Mouse (Mus musculus) cerebellum, adult 11-12 months (tissue): ENCODE data around the gene Mageb4.
"Not testable (repeated sequence)": the region's sequence is repeated elsewhere in the genome, so short reads cannot be mapped to it uniquely, and the experiment has no call there.

ENCODE experiments used
- DNase-seq: peaks from one replicate; pipeline ENCODE4 v3.0.0; 2022

The Mageb4 gene

GRCm38 (mm10) chrX:86304993-86305392, at the start of gene Mageb4:
Gene Mageb4, minus strand, starts transcription at chrX:86305093.
- DNase-seq = not testable (repeated sequence)

DNA sequence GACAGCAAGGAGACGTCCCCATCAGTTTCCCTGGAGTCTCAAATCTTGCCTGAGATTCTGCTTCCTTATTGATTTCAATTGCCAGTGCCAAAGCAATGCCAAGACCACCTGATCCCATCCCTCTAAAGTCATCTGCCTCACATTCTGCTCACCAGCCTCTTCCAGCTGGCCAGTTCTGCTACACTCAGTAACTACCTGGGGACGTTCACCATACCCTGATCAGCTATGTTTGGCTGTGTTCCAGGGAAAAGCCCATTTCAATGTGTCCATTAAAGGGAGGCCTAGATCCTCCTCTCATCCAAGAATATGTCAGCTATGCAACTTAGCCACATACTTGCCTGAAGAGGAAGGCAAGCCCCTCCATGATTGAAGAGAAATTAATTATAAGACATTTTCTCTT, 20.3 kb downstream of the Mageb4 start:
- DNase-seq = not testable (repeated sequence)

DNA sequence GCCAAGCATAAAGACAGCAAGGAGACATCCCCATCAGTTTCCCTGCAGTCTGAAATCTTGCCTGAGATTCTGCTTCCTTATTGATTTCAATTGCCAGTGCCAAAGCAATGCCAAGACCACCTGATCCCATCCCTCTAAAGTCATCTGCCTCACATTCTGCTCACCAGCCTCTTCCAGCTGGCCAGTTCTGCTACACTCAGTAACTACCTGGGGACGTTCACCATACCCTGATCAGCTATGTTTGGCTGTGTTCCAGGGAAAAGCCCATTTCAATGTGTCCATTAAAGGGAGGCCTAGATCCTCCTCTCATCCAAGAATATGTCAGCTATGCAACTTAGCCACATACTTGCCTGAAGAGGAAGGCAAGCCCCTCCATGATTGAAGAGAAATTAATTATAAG, 58.9 kb downstream of the Mageb4 start:
- DNase-seq = not testable (repeated sequence)

- no peak for DNase-seq
Observed at GRCm38 (mm10) chrX:86237246-86237645, 67.6 kb downstream of the Mageb4 start.
